Mouse (Mus musculus): Measurements from ENCODE around the gene Arl8b. TPM values are rescaled to one million over a fixed set of nuclear protein-coding genes. Genes with fewer than 3 reads are reported as not detected.
A peak's percentile ranks its signal among the peaks of the same experiment; 100 is the strongest.

Arl8b gene
- polyA plus RNA-seq, 1 experiment from 2014 or later, result 87.8 TPM

DNA sequence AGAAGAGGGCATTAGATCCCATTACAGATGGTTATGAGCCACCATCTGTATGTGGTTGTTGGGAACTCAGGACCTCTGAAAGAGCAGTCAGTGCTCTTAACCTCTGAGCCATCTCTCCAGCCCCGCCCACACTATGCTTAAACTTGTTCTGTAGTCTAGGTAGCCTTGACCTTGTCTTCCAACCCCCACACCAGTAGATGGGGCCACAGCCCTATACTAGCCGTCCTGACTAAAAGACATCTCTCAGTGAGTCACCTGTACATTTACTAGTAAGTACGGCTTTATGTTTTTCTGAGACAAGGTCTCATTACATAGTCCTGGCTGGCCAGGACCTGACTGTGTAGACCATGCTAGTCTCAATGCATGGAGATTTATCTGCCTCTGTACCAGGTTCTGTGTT lies 12.0 kb upstream of the Arl8b start:
- no peak for ATAC-seq (ENCODE audit: low FRiP score, low read depth)
- no peaks in the 10 kb centered on the region for H3K36me3 ChIP-seq
- 82% methylated on average over 3 of the region's 3 CpGs for WGBS
- H3K4me1 ChIP-seq, result no peaks in the 10 kb centered on the region
- H3K4me3 ChIP-seq, result no peak overlapping the region
- no peak overlapping the region for H3K27ac ChIP-seq
- H3K27me3 ChIP-seq (replicated peaks), result no peaks in the 10 kb centered on the region
- no peak overlapping the region for H3K4me2 ChIP-seq (replicated peaks)
- H3K9me3 ChIP-seq, result no peaks in the 10 kb centered on the region
- no peak overlapping the region for H3K9ac ChIP-seq

DNA sequence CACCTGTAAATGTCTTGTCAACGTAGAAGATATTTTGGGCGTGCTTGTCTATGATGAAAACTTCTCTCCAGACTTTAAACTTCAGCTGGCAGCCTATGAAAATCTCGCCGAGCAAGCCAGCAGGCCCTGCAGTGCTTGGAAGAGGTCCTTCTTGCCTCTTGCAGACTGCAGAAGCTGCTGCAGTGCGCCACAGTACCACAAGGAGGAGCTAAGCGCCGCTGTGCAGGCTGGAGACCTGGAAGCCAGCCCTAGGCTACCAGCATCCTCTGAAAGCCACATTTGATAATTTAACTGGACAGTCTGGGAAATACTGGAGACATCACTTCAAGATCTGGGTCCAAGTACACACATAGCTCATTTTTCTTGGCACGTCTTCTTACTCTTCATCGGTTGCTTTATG lies 10.0 kb upstream of the Arl8b start:
- 18% methylated on average over 9 of the region's 9 CpGs for WGBS
- Histone ChIP-seq H3K4me1 (no peaks in the 10 kb centered on the region), H3K9me3 (no peaks in the 10 kb centered on the region), H3K4me2 (replicated peaks) (no peak overlapping the region), H3K9ac (no peak overlapping the region), H3K4me3 (no peak overlapping the region), H3K36me3 (no peaks in the 10 kb centered on the region), H3K27ac (no peak overlapping the region), H3K27me3 (replicated peaks) (no peaks in the 10 kb centered on the region)
- ATAC-seq (ENCODE audit: low FRiP score, low read depth), result peak; percentile 74; the same call in 1 of the 2 replicates

DNA sequence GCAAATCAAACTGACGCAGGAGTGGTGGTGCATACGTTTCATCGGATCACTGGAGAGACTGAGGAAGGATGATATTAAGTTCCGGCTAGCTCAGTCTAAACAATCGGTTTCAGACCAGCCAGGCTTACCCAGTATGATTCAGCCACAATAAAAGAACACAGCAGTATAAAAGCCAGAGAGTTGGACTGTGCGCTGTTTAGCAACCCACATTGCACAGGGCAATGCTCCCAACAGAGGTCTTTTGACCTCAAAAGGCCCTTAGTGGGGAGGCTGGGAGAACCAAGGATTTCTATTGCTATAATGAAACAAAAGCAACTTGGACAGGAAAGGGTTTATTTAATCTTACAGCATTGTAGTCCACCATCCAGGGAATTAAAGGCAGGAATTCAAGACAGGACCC lies 9.4 kb upstream of the Arl8b start:
- ATAC-seq (ENCODE audit: low FRiP score, low read depth), result no peak
- WGBS, result 86% methylated on average over 6 of the region's 6 CpGs
- Histone ChIP-seq H3K9ac (no peak overlapping the region), H3K4me1 (no peaks in the 10 kb centered on the region), H3K4me3 (no peak overlapping the region), H3K27ac (no peak overlapping the region), H3K4me2 (replicated peaks) (no peak overlapping the region), H3K36me3 (no peaks in the 10 kb centered on the region), H3K9me3 (no peaks in the 10 kb centered on the region), H3K27me3 (replicated peaks) (no peaks in the 10 kb centered on the region)

DNA sequence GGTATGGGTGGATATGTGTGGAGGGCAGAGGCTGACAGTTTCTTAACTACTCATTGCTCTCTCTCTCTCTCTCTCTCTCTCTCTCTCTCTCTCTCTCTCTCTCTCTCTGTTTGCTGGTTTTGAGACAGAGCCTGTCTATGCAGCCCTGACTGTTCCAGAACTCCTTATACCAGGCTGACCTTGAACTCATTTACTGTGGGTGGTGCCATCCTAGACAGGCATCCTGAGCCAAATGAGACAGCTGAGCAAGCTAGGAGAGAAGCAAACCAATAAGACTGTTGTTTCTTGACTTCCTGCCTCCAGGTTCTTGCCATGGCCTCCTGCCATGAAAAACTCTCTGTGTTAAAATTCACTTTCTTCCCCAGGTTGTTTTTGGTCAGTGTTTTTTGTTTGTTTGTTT lies 6.6 kb upstream of the Arl8b start:
- Histone ChIP-seq H3K4me3 (no peak overlapping the region), H3K27ac (no peak overlapping the region), H3K36me3 (no peaks in the 10 kb centered on the region), H3K27me3 (replicated peaks) (no peaks in the 10 kb centered on the region), H3K4me1 (no peaks in the 10 kb centered on the region), H3K9me3 (no peaks in the 10 kb centered on the region), H3K9ac (no peak overlapping the region), H3K4me2 (replicated peaks) (no peak overlapping the region)
- no peak for ATAC-seq (ENCODE audit: low FRiP score, low read depth)

DNA sequence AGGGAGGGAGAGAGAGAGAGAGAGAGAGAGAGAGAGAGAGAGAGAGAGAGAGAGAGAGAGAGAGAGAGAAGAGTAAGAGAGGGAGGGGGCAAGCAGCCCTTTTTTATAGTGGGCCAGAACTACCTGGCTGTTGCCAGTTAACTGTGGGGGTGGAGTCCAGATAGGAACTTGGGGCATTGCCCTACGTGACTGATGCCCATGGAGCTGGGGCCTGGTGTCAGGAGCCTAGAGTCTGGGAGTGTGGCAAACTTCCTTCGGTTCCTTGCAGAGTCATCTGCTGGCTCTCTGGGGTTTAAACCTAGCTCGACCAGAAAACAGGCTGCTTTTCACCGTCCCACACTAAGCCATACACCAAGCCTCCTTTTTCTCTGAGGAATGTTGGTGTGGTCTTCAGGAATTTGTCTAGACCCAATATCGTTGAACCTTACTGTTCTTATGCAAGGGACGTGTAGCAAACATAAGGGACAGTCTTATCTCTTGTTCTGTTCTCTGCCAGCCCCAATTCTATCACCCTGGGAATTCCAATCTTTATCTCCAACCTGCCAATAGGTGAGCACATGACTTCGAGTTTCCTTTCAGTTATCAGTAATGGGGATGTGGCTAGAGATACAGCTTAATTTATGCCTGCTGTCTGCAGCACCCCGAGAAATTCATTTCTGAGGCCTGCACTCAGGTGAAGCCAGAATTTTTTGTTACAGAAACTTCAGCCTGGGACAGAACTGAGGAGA lies 5.2 kb upstream of the Arl8b start:
- Histone ChIP-seq H3K4me1 (no peaks in the 10 kb centered on the region), H3K4me3 (no peak overlapping the region), H3K36me3 (no peaks in the 10 kb centered on the region), H3K27ac (no peak overlapping the region), H3K27me3 (replicated peaks) (no peaks in the 10 kb centered on the region), H3K9me3 (no peaks in the 10 kb centered on the region), H3K4me2 (replicated peaks) (no peak overlapping the region), H3K9ac (no peak overlapping the region)
- WGBS, result 77% methylated on average over 8 of the region's 8 CpGs
- no peak for ATAC-seq (ENCODE audit: low FRiP score, low read depth)

DNA sequence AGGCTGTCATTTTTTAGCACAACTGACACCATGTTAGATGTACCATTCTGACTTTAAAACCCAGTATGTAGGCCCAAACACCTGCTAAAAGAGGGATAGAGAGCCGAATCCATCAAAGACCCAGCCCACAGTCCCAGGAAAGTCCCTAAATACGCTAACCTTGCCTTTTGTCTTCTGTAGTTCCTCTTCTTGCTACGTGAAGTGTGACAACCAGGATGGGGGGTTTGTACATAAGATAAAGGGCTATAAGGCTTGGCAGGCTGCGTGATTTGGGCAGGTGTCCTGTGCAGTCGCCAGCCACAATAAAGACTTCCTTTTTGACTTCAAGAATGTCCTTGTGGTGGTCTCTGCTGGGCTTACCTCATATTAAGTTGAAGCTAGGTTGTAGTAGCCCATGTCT lies 4.5 kb upstream of the Arl8b start:
- WGBS, result 77% methylated on average over 5 of the region's 5 CpGs
- no peak overlapping the region for H3K4me2 ChIP-seq (replicated peaks)
- no peaks in the 10 kb centered on the region for H3K27me3 ChIP-seq (replicated peaks)
- no peaks in the 10 kb centered on the region for H3K36me3 ChIP-seq
- no peak overlapping the region for H3K9ac ChIP-seq
- H3K4me3 ChIP-seq, result no peak overlapping the region
- H3K9me3 ChIP-seq, result no peaks in the 10 kb centered on the region
- no peak for ATAC-seq (ENCODE audit: low FRiP score, low read depth)
- H3K27ac ChIP-seq, result no peak overlapping the region
- H3K4me1 ChIP-seq, result no peaks in the 10 kb centered on the region

DNA sequence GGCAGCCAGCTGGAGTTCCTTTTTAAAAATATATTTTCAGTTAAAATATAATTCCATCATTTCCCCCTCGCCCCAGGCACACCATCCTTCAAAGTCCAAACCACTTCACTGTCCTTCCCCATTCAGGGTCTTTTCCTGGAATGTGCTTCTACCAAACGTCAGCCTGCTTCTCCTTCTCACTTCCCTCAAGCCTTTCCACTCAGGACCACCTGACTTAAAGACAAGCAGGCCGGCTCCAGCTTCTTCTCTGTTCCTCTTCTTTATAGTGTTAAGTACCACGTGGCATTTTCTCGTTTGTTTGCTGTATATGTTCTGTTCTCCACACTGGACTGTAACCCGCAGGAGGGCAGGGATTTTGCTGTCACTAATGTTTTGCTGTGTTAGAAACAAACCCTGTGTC lies 1.0 kb upstream of the Arl8b start:
- WGBS, result 72% methylated on average over 6 of the region's 6 CpGs
- ATAC-seq (ENCODE audit: low FRiP score, low read depth), result no peak
- peaks cover 16% of the 10 kb centered on the region for H3K4me1 ChIP-seq
- H3K27ac ChIP-seq, result no peak overlapping the region
- H3K9ac ChIP-seq, result no peak overlapping the region
- H3K27me3 ChIP-seq (replicated peaks), result no peaks in the 10 kb centered on the region
- no peak overlapping the region for H3K4me2 ChIP-seq (replicated peaks)
- H3K36me3 ChIP-seq, result no peaks in the 10 kb centered on the region
- H3K4me3 ChIP-seq, result no peak overlapping the region
- no peaks in the 10 kb centered on the region for H3K9me3 ChIP-seq

DNA sequence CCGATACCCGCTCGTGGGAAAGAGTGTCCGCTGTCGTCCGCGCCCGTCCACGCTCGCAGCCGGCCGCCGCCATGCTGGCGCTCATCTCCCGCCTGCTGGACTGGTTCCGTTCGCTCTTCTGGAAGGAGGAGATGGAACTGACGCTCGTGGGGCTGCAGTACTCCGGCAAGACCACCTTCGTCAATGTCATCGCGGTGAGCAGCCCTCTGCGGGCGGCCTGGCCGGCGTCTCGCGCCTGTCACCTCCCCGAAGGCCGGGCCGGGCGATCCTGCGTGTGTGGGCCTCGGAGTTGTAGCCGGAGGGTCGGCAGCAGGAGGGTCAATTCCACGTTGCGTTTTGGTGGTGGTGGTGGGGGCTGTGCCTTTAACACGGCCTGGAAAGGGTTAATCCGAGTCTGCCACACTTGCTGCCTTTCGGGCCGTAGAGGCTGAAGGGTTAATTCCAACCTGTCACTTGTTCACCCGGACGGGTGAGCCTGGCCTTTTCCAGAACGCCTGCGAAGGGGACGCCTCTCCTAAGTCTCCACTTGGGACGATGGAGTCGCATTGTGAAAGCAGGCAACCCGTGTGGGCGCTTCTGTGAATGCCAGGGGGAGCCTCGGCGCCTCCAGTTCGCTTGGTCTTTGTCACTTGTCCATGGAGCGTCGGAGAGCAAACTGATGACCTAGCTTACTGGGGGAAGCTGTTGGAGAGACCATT lies 434 bp downstream of the Arl8b start:
- under 1% methylated on average over 57 of the region's 57 CpGs for WGBS
- Histone ChIP-seq H3K4me3 (peak overlapping the region; percentile 96), H3K9me3 (no peaks in the 10 kb centered on the region), H3K4me2 (replicated peaks) (peak overlapping the region; percentile 78), H3K27me3 (replicated peaks) (no peaks in the 10 kb centered on the region), H3K4me1 (peaks cover 16% of the 10 kb centered on the region), H3K27ac (peak overlapping the region; percentile 72), H3K36me3 (no peaks in the 10 kb centered on the region), H3K9ac (peak overlapping the region; percentile 91)
- peak; percentile 79 for ATAC-seq (ENCODE audit: low FRiP score, low read depth)

DNA sequence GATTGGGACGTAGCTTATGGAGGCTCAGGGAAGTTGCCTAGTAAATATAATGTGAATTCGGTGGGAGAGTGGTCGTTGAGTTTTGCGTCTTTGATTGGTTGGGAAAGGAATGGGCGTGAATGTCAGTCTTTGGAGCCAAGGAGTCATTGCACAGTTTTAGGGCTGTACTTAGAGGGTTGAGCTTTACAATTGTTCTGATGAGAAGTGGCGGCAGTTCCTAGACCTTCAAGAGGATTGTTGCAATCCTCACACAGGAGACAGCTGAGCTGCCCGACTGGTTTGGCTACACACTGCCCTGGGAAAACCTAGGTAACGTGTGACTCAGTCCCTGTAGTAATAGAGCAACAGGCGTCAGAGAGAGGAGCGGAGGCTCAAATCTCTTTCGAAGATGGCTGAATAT lies 1.2 kb downstream of the Arl8b start:
- H3K9me3 ChIP-seq, result no peaks in the 10 kb centered on the region
- 31% methylated on average over 11 of the region's 11 CpGs for WGBS
- 0 out of 2 replicates have a peak, but pooled peaks cover 2% of the 10 kb centered on the region for H3K36me3 ChIP-seq
- no peak for ATAC-seq (ENCODE audit: low FRiP score, low read depth)
- peak overlapping the region; percentile 91 for H3K9ac ChIP-seq
- peak overlapping the region; percentile 96 for H3K4me3 ChIP-seq
- no peaks in the 10 kb centered on the region for H3K27me3 ChIP-seq (replicated peaks)
- peaks cover 16% of the 10 kb centered on the region for H3K4me1 ChIP-seq
- peak overlapping the region; percentile 78 for H3K4me2 ChIP-seq (replicated peaks)
- H3K27ac ChIP-seq, result no peak overlapping the region

DNA sequence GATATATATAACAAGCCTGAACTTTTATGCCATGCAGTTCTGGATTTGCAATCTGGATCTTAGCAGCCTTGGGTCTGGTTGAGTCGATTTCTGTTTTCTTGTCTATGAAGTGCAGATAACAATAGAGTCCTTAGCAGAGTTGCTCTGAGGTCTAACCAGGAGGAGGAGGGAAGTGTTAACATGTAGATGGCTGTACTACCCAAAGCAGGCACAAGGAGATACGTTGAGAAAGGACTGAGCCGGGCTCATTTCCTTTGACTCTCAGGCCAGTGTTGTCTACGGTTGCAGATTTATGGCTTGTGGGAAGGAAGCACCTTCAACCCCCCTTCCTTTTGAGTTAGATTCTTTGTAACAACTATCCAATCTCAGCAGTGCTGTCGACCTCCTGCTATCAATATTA lies 1.9 kb downstream of the Arl8b start:
- Histone ChIP-seq H3K36me3 (0 out of 2 replicates have a peak, but pooled peaks cover 3% of the 10 kb centered on the region), H3K27me3 (replicated peaks) (no peaks in the 10 kb centered on the region), H3K4me2 (replicated peaks) (peak overlapping the region; percentile 78), H3K9me3 (no peaks in the 10 kb centered on the region), H3K9ac (0 out of 2 replicates have a peak overlapping the region, but pooled peaks have one; percentile 91), H3K27ac (no peak overlapping the region), H3K4me3 (no peak overlapping the region), H3K4me1 (peaks cover 16% of the 10 kb centered on the region)
- 48% methylated on average over 5 of the region's 5 CpGs for WGBS
- no peak for ATAC-seq (ENCODE audit: low FRiP score, low read depth)

DNA sequence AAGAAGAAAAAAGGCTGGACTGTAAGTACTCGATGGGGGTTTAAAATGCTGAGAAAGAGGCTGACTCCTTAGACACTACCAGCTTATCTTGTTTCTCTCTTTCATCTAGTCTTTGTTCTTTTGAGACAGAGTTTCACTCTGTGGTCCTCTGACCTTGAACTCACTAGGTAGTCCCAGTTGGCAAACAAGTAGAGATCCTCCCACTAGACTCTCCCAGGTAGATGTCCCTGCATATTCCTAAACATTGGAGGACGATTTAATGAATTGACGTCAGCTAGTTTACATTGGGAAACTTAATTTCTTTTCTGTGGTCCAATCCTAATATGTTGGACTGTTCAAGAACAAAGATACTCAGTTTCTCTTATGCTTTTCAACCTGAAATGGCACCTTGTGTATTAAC lies 2.7 kb downstream of the Arl8b start:
- 93% methylated on average over 3 of the region's 3 CpGs for WGBS
- no peaks in the 10 kb centered on the region for H3K9me3 ChIP-seq
- no peak overlapping the region for H3K4me3 ChIP-seq
- no peak overlapping the region for H3K27ac ChIP-seq
- peaks cover 16% of the 10 kb centered on the region for H3K4me1 ChIP-seq
- no peaks in the 10 kb centered on the region for H3K27me3 ChIP-seq (replicated peaks)
- no peak for ATAC-seq (ENCODE audit: low FRiP score, low read depth)
- peak overlapping the region; percentile 2; the same call in 1 of the 2 replicates for H3K4me2 ChIP-seq (replicated peaks)
- H3K9ac ChIP-seq, result no peak overlapping the region
- H3K36me3 ChIP-seq, result 0 out of 2 replicates have a peak, but pooled peaks cover 3% of the 10 kb centered on the region

DNA sequence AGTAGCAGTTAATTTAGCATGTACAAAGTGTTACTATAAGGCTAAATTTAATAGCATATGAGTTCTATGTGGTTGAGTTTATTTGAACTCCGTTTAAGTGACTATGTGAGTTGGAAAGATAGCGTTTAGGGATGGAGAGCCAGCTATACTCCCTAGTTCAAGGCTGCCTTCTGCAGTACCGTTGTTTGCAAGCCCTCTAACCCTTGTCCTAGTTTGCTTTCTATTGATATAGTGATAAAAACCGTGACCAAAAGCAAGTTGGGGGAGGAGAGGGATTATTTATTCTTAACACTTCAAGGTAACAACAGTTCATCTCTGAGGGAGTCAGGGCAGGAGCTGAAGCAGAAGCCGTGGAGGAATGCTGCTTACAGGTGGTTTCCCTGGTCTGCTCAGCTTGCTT lies 8.6 kb downstream of the Arl8b start:
- H3K4me1 ChIP-seq, result peaks cover 4% of the 10 kb centered on the region
- H3K27ac ChIP-seq, result no peak overlapping the region
- 81% methylated on average over 5 of the region's 5 CpGs for WGBS
- H3K4me2 ChIP-seq (replicated peaks), result no peak overlapping the region
- H3K27me3 ChIP-seq (replicated peaks), result no peaks in the 10 kb centered on the region
- H3K9ac ChIP-seq, result no peak overlapping the region
- no peaks in the 10 kb centered on the region for H3K9me3 ChIP-seq
- 0 out of 2 replicates have a peak, but pooled peaks cover 5% of the 10 kb centered on the region for H3K36me3 ChIP-seq
- no peak overlapping the region for H3K4me3 ChIP-seq
- no peak for ATAC-seq (ENCODE audit: low FRiP score, low read depth)
